Comparison of ENCODE assay signal across 8 mouse cellular contexts in genomic region chr19:47337743-47338142, GRCm38 (mm10).
DNase-seq lines count a peak whose midpoint lies in the region; ATAC-seq and TF ChIP-seq lines count a peak whose summit lies in the region.

No protein-coding gene starts in this region.

- 36% methylated on average over 12 of the region's 12 CpGs for WGBS in bone marrow, adult 2 months
- 25% methylated on average over 12 of the region's 12 CpGs for WGBS in embryonic facial prominence, embryonic 15.5 days
- 34% methylated on average over 12 of the region's 12 CpGs for WGBS in heart, embryonic 10.5 days
- WGBS in kidney, embryonic 15.5 days, result 27% methylated on average over 12 of the region's 12 CpGs
- WGBS in limb, embryonic 15.5 days, result 18% methylated on average over 12 of the region's 12 CpGs

- no peaks in the 10 kb centered on the region for H3K36me3 ChIP-seq in embryonic facial prominence, embryonic 15.5 days
- no peaks in the 10 kb centered on the region for H3K36me3 ChIP-seq in heart, embryonic 10.5 days
- H3K36me3 ChIP-seq in kidney, embryonic 15.5 days, result no peaks in the 10 kb centered on the region
- H3K36me3 ChIP-seq in limb, embryonic 15.5 days, result no peaks in the 10 kb centered on the region

- no peaks in the 10 kb centered on the region for H3K27me3 ChIP-seq in embryonic facial prominence, embryonic 15.5 days
- H3K27me3 ChIP-seq in heart, embryonic 10.5 days (ENCODE audit: insufficient read depth, poor library complexity, severe bottlenecking), result peaks cover 10% of the 10 kb centered on the region
- peaks cover 16% of the 10 kb centered on the region for H3K27me3 ChIP-seq in kidney, embryonic 15.5 days
- H3K27me3 ChIP-seq in limb, embryonic 15.5 days, result no peaks in the 10 kb centered on the region; the same call in 1 of the 2 replicates

- H3K4me3 ChIP-seq in bone marrow, adult 2 months (replicated peaks; ENCODE audit: control insufficient read depth, low read depth, low read length), result no peak overlapping the region
- no peak overlapping the region for H3K4me3 ChIP-seq in embryonic facial prominence, embryonic 15.5 days (replicated peaks)
- no peak overlapping the region for H3K4me3 ChIP-seq in heart, embryonic 10.5 days
- no peak overlapping the region for H3K4me3 ChIP-seq in kidney, embryonic 15.5 days (replicated peaks)
- H3K4me3 ChIP-seq in limb, embryonic 15.5 days, result no peak overlapping the region

- H3K4me2 ChIP-seq in embryonic facial prominence, embryonic 15.5 days (replicated peaks), result peak overlapping the region; percentile 55
- H3K4me2 ChIP-seq in kidney, embryonic 15.5 days, result peak overlapping the region; percentile 44
- H3K4me2 ChIP-seq in limb, embryonic 15.5 days, result peak overlapping the region; percentile 27; the same call in 1 of the 2 replicates

- peak; percentile 89 for TF ChIP-seq CTCF in bone marrow, adult 2 months (IDR thresholded peaks at IDR 0.05; ENCODE audit: control insufficient read depth, insufficient read depth, low read length)

- no peak for TF ChIP-seq POLR2A in bone marrow, adult 2 months (IDR thresholded peaks at IDR 0.05; ENCODE audit: borderline replicate concordance, control insufficient read depth, low read depth, low read length)

- H3K4me1 ChIP-seq in bone marrow, adult 2 months (ENCODE audit: control insufficient read depth, insufficient read depth, low read length), result no peaks in the 10 kb centered on the region
- H3K4me1 ChIP-seq in embryonic facial prominence, embryonic 15.5 days, result peaks cover 59% of the 10 kb centered on the region
- H3K4me1 ChIP-seq in heart, embryonic 10.5 days, result peaks cover 57% of the 10 kb centered on the region
- peaks cover 46% of the 10 kb centered on the region for H3K4me1 ChIP-seq in kidney, embryonic 15.5 days
- peaks cover 55% of the 10 kb centered on the region for H3K4me1 ChIP-seq in limb, embryonic 15.5 days

- H3K9me3 ChIP-seq in embryonic facial prominence, embryonic 15.5 days (replicated peaks), result no peaks in the 10 kb centered on the region
- H3K9me3 ChIP-seq in heart, embryonic 10.5 days, result no peaks in the 10 kb centered on the region
- no peaks in the 10 kb centered on the region for H3K9me3 ChIP-seq in kidney, embryonic 15.5 days (replicated peaks)
- H3K9me3 ChIP-seq in limb, embryonic 15.5 days, result no peaks in the 10 kb centered on the region

- ATAC-seq in embryonic facial prominence, embryonic 15.5 days (ENCODE audit: insufficient number of reproducible peaks, low FRiP score, low TSS enrichment, low read depth), result peak; percentile 80
- peak; percentile 74; the same call in 1 of the 2 replicates for ATAC-seq in kidney, embryonic 15.5 days (replicated peaks; ENCODE audit: low FRiP score)
- peak; percentile 52; the same call in 1 of the 2 replicates for ATAC-seq in limb, embryonic 15.5 days (ENCODE audit: insufficient number of reproducible peaks, low FRiP score, low TSS enrichment, low read depth)
- peak; percentile 52; the same call in 1 of the 2 replicates for ATAC-seq in monocyte, adult 5-6 weeks (replicated peaks; ENCODE audit: insufficient number of reproducible peaks, low FRiP score, low TSS enrichment, poor library complexity, severe bottlenecking)

- peak; percentile 65 for DNase-seq in 416B (ENCODE audit: low read depth)
- peak; percentile 93 for DNase-seq in heart, embryonic 10.5 days (ENCODE audit: low spot score)
- DNase-seq in spleen, postnatal 36 days (ENCODE audit: low spot score in 2 of 2), result peak; percentile 58 to 60

- no peak overlapping the region for H3K27ac ChIP-seq in bone marrow, adult 2 months (ENCODE audit: control insufficient read depth, insufficient read depth, low read depth, low read length, poor library complexity)
- H3K27ac ChIP-seq in embryonic facial prominence, embryonic 15.5 days (replicated peaks), result peak overlapping the region; percentile 30; the same call in 1 of the 2 replicates
- H3K27ac ChIP-seq in heart, embryonic 10.5 days, result no peak overlapping the region
- H3K27ac ChIP-seq in kidney, embryonic 15.5 days, result no peak overlapping the region
- 0 out of 2 replicates have a peak overlapping the region, but pooled peaks have one; percentile 2 for H3K27ac ChIP-seq in limb, embryonic 15.5 days

- 0 out of 2 replicates have a peak overlapping the region, but pooled peaks have one; percentile 0 for H3K9ac ChIP-seq in embryonic facial prominence, embryonic 15.5 days
- H3K9ac ChIP-seq in kidney, embryonic 15.5 days, result 0 out of 2 replicates have a peak overlapping the region, but pooled peaks have one; percentile 15
- H3K9ac ChIP-seq in limb, embryonic 15.5 days, result no peak overlapping the region

Comparison
In these comparisons a context has a peak if more than half of its experiments do, and no peak if none do; other contexts are left out.
1. H3K27ac ChIP-seq: peak in embryonic facial prominence, embryonic 15.5 days (single experiment) and limb, embryonic 15.5 days (single experiment); none in bone marrow, adult 2 months (single experiment), heart, embryonic 10.5 days (single experiment) and kidney, embryonic 15.5 days (single experiment).
2. Peak in every context shown above with its lines, with median percentiles within 50 percentile points of each other: DNase-seq, ATAC-seq and H3K4me2 ChIP-seq.